Mouse (Mus musculus): ENCODE measurements around the gene Gm49395.
A peak's percentile ranks its signal among the peaks of the same experiment; 100 is the strongest.

Gm49395 gene

GRCm38 (mm10) chr13:115101355-115102191 lies at the start of gene Gm49395, which contains the start of gene Itga1:
Gm49395 (minus strand) TSS chr13:115101921.
Itga1 (minus strand) TSS chr13:115101964.
- DNase-seq = peak in 1 of 2 experiments; percentile 15

- no peak for DNase-seq
These were observed 48.9 kb upstream of the Gm49395 start for GRCm38 (mm10) chr13:115150602-115151001.

- DNase-seq = no peak
These were observed 48.1 kb upstream of the Gm49395 start for GRCm38 (mm10) chr13:115149849-115150248.

GRCm38 (mm10) chr13:115143575-115143974 lies 41.9 kb upstream of the Gm49395 start:
- DNase-seq = no peak

- DNase-seq = no peak
These were observed 40.3 kb upstream of the Gm49395 start for GRCm38 (mm10) chr13:115142066-115142465.

- DNase-seq = no peak
These were observed 36.8 kb upstream of the Gm49395 start for GRCm38 (mm10) chr13:115138513-115138912.

GRCm38 (mm10) chr13:115136761-115137160 lies 35.0 kb upstream of the Gm49395 start:
- DNase-seq = no peak

GRCm38 (mm10) chr13:115132435-115132834 lies 30.7 kb upstream of the Gm49395 start:
- no peak for DNase-seq

GRCm38 (mm10) chr13:115131381-115131780 lies 29.7 kb upstream of the Gm49395 start:
- no peak for DNase-seq

GRCm38 (mm10) chr13:115130035-115130434 lies 28.3 kb upstream of the Gm49395 start:
- no peak for DNase-seq

GRCm38 (mm10) chr13:115127826-115128225 lies 26.1 kb upstream of the Gm49395 start:
- no peak for DNase-seq

- DNase-seq = no peak
These were observed 24.8 kb upstream of the Gm49395 start for GRCm38 (mm10) chr13:115126534-115126933.

GRCm38 (mm10) chr13:115125130-115125529 lies 23.4 kb upstream of the Gm49395 start:
- no peak for DNase-seq

GRCm38 (mm10) chr13:115124521-115124920 lies 22.8 kb upstream of the Gm49395 start:
- no peak for DNase-seq

GRCm38 (mm10) chr13:115118756-115119155 lies 17.0 kb upstream of the Gm49395 start:
- no peak for DNase-seq

GRCm38 (mm10) chr13:115118195-115118594 lies 16.5 kb upstream of the Gm49395 start:
- DNase-seq = no peak

- no peak for DNase-seq
These were observed 15.4 kb upstream of the Gm49395 start for GRCm38 (mm10) chr13:115116930-115117621.

GRCm38 (mm10) chr13:115109628-115110027 lies 7.9 kb upstream of the Gm49395 start:
- no peak for DNase-seq

- no peak for DNase-seq
These were observed 5.7 kb upstream of the Gm49395 start for GRCm38 (mm10) chr13:115107436-115107835.

GRCm38 (mm10) chr13:115106183-115106582 lies 4.5 kb upstream of the Gm49395 start:
- DNase-seq = no peak

- no peak for DNase-seq
These were observed 1.0 kb upstream of the Gm49395 start for GRCm38 (mm10) chr13:115102754-115103153.

GRCm38 (mm10) chr13:115100381-115101177 lies 1.1 kb downstream of the Gm49395 start:
- no peak for DNase-seq

GRCm38 (mm10) chr13:115099381-115099780 lies 2.3 kb downstream of the Gm49395 start:
- DNase-seq = no peak
